Comparison of ENCODE assay signal across 11 mouse cellular contexts in the genomic region with DNA sequence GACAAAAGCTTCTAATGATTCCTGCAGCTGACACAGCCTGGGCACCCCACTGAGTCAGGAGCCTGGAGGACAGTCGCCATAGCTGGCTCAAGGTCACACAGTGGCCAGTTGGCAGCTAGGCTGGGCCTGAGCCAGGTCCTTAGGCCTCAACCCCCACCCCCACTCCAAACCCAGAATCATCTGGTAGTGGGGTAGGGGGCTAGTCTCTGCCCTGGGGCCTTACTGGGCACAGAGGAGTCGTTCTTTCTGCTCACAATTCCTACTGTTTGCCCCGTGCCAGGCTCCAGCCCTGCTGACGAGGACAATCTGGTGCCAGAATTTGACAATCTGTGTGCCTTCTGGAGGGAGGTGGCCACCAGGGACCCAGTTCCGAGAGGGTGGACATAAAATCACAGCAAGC.
DNase-seq lines count a peak whose midpoint lies in the region; ATAC-seq and TF ChIP-seq lines count a peak whose summit lies in the region.
"Had no signal": no experiment of that assay in that cellular context is flagged by ENCODE, and none has a peak within 500 bp of the region (broad histone marks: within the 10 kb centered on the region; RNA-seq: fewer than 3 reads in every experiment).

No protein-coding gene starts in this region.

- no peak overlapping the region for H3K4me3 ChIP-seq in forebrain, embryonic 14.5 days (ENCODE audit: low read depth, low read length)
- no peak overlapping the region for H3K4me3 ChIP-seq in forebrain, embryonic 13.5 days
- no peak overlapping the region for H3K4me3 ChIP-seq in layer of hippocampus, adult 2 months
- no peak overlapping the region for H3K4me3 ChIP-seq in intestine, embryonic 15.5 days (replicated peaks)
- H3K4me3 ChIP-seq: limb, embryonic 10.5 days had no signal

- no peak for ATAC-seq in forebrain, embryonic 14.5 days
- no peak for ATAC-seq in forebrain, embryonic 13.5 days
- ATAC-seq in intestine, embryonic 15.5 days: no peak
- ATAC-seq: lung, postnatal 0 days had no signal

- 0 out of 2 replicates have a peak overlapping the region, but pooled peaks have one; percentile 5 for H3K27ac ChIP-seq in forebrain, embryonic 14.5 days (ENCODE audit: low read depth, low read length)
- no peak overlapping the region for H3K27ac ChIP-seq in forebrain, embryonic 13.5 days
- H3K27ac ChIP-seq in layer of hippocampus, adult 2 months: peak overlapping the region; percentile 80
- peak overlapping the region; percentile 23; the same call in 1 of the 2 replicates for H3K27ac ChIP-seq in intestine, embryonic 15.5 days
- H3K27ac ChIP-seq: limb, embryonic 10.5 days had no signal

- 30% methylated on average over 5 of the region's 5 CpGs for WGBS in forebrain, embryonic 14.5 days
- WGBS in forebrain, embryonic 13.5 days: 52% methylated on average over 5 of the region's 5 CpGs
- WGBS in intestine, embryonic 15.5 days: 62% methylated on average over 5 of the region's 5 CpGs

- no peak overlapping the region for H3K4me2 ChIP-seq in forebrain, embryonic 14.5 days (ENCODE audit: low read length)
- H3K4me2 ChIP-seq in forebrain, embryonic 13.5 days: no peak overlapping the region
- H3K4me2 ChIP-seq in intestine, embryonic 15.5 days (replicated peaks): no peak overlapping the region

- no peak for TF ChIP-seq CTCF in layer of hippocampus, adult 2 months (conservative IDR thresholded peaks at IDR 0.05)

- H3K9ac ChIP-seq in forebrain, embryonic 14.5 days (ENCODE audit: low read length): no peak overlapping the region
- H3K9ac ChIP-seq in forebrain, embryonic 13.5 days: no peak overlapping the region
- no peak overlapping the region for H3K9ac ChIP-seq in intestine, embryonic 15.5 days

- H3K4me1 ChIP-seq in forebrain, embryonic 14.5 days (ENCODE audit: control insufficient read depth, insufficient read depth, low read length): peaks cover 10% of the 10 kb centered on the region
- H3K4me1 ChIP-seq in forebrain, embryonic 13.5 days: peaks cover 38% of the 10 kb centered on the region
- H3K4me1 ChIP-seq in intestine, embryonic 15.5 days (replicated peaks): peaks cover 33% of the 10 kb centered on the region

- H3K36me3 ChIP-seq in forebrain, embryonic 14.5 days (ENCODE audit: control insufficient read depth, insufficient read depth, low read length): no peaks in the 10 kb centered on the region
- H3K36me3 ChIP-seq in forebrain, embryonic 13.5 days (ENCODE audit: poor library complexity, severe bottlenecking): no peaks in the 10 kb centered on the region
- H3K36me3 ChIP-seq in intestine, embryonic 15.5 days: no peaks in the 10 kb centered on the region
- H3K36me3 ChIP-seq: limb, embryonic 10.5 days had no signal

- no peak for DNase-seq in forebrain, embryonic 14.5 days (ENCODE audit: low spot score)
- DNase-seq in layer of hippocampus, adult 2 months (ENCODE audit: low spot score in 2 of 2): peak in 1 of 2 experiments; percentile 50
- DNase-seq in layer of hippocampus, postnatal 14 days (ENCODE audit: low spot score in 2 of 2): no peak
- peak; percentile 67 to 70 for DNase-seq in cerebellum, adult 18-20 months
- no peak for DNase-seq in embryo, embryonic 10 days (ENCODE audit: low spot score)
- no peak for DNase-seq in liver
- DNase-seq: heart, adult 11 months had no signal

- no peaks in the 10 kb centered on the region for H3K27me3 ChIP-seq in forebrain, embryonic 14.5 days (replicated peaks; ENCODE audit: control insufficient read depth, insufficient read depth, low read length)
- no peaks in the 10 kb centered on the region for H3K27me3 ChIP-seq in forebrain, embryonic 13.5 days
- no peaks in the 10 kb centered on the region for H3K27me3 ChIP-seq in intestine, embryonic 15.5 days (replicated peaks)

- no peaks in the 10 kb centered on the region for H3K9me3 ChIP-seq in forebrain, embryonic 14.5 days (replicated peaks; ENCODE audit: control insufficient read depth, low read length)
- H3K9me3 ChIP-seq in forebrain, embryonic 13.5 days (replicated peaks): no peaks in the 10 kb centered on the region
- H3K9me3 ChIP-seq in intestine, embryonic 15.5 days: no peaks in the 10 kb centered on the region
- H3K9me3 ChIP-seq: limb, embryonic 10.5 days had no signal

Comparison
In these comparisons a context has a peak if more than half of its experiments do, and no peak if none do; other contexts are left out.
1. DNase-seq: peak in cerebellum, adult 18-20 months (2 of 2); none in forebrain, embryonic 14.5 days (single experiment), layer of hippocampus, postnatal 14 days (0 of 2), embryo, embryonic 10 days (single experiment) and liver (single experiment).